Mouse (Mus musculus): ENCODE results near the gene Gm4131.

DNA sequence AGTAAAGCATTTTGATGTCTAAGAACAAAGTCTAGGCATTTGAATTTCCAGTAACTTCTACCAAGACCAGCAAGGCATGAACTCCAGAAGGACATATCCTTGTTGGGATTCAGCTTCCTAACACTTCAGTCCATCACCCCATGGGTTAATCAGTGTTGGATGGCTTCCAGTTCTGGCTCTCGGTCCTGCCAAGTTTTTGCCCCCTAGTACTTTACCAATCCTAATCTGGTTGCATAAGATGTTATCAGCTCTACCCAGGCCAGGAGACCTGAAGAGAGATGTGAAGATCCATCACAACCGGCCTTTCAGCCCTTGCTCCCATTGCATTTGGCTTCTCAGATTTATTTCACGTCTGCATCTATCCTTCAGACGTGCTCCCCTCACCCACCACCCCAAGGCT lies 144.5 kb downstream of the Gm4131 start:
- TF ChIP-seq ZC3H11A (IDR thresholded peaks at IDR 0.05; ENCODE audit: borderline replicate concordance, low read depth, low read length) (no peak), CHD2 (IDR thresholded peaks at IDR 0.05; ENCODE audit: low read depth, low read length) (no peak)

Data from ES-E14 (cell line).